Mouse (Mus musculus): ENCODE measurements around the gene Ism2. TPM values are rescaled to one million over a fixed set of nuclear protein-coding genes. Genes with fewer than 3 reads are reported as not detected.

The Ism2 gene
- polyA plus RNA-seq, 1 experiment from 2014 or later = 1.0 TPM

- H3K9ac ChIP-seq (ENCODE audit: low read length) = peak overlapping the region; percentile 89; the same call in 1 of the 2 replicates
- H3K9me3 ChIP-seq (ENCODE audit: control insufficient read depth, low read length) = no peaks in the 10 kb centered on the region
- no peaks in the 10 kb centered on the region for H3K27me3 ChIP-seq (ENCODE audit: control insufficient read depth, insufficient read depth, low read length)
- peak overlapping the region; percentile 82 for H3K4me2 ChIP-seq (ENCODE audit: low read depth, low read length, severe bottlenecking)
- peaks cover 10% of the 10 kb centered on the region; the same call in 1 of the 2 replicates for H3K4me1 ChIP-seq (replicated peaks; ENCODE audit: control insufficient read depth, insufficient read depth, low read length)
- no peak for ATAC-seq (replicated peaks; ENCODE audit: low FRiP score)
- no peak overlapping the region for H3K27ac ChIP-seq (ENCODE audit: low read depth, low read length)
- DNase-seq (ENCODE audit: low spot score) = no peak
- peaks cover 5% of the 10 kb centered on the region; the same call in 1 of the 2 replicates for H3K36me3 ChIP-seq (ENCODE audit: control insufficient read depth, insufficient read depth, low read length)
- 31% methylated on average over 4 of the region's 4 CpGs for WGBS
- peak overlapping the region; percentile 81 for H3K4me3 ChIP-seq (ENCODE audit: low read depth, low read length)
Measured at GRCm38 (mm10) chr12:87267682-87268081, 31.8 kb downstream of the Ism2 start.

- no peak for DNase-seq (ENCODE audit: low spot score)
- H3K27me3 ChIP-seq (ENCODE audit: control insufficient read depth, insufficient read depth, low read length) = no peaks in the 10 kb centered on the region
- peak; percentile 68 for ATAC-seq (replicated peaks; ENCODE audit: low FRiP score)
- peak overlapping the region; percentile 81 for H3K4me3 ChIP-seq (ENCODE audit: low read depth, low read length)
- H3K9ac ChIP-seq (ENCODE audit: low read length) = peak overlapping the region; percentile 89
- under 1% methylated on average over 31 of the region's 31 CpGs for WGBS
- H3K4me1 ChIP-seq (replicated peaks; ENCODE audit: control insufficient read depth, insufficient read depth, low read length) = peaks cover 10% of the 10 kb centered on the region; the same call in 1 of the 2 replicates
- H3K9me3 ChIP-seq (ENCODE audit: control insufficient read depth, low read length) = no peaks in the 10 kb centered on the region
- H3K27ac ChIP-seq (ENCODE audit: low read depth, low read length) = peak overlapping the region; percentile 55
- peak overlapping the region; percentile 82 for H3K4me2 ChIP-seq (ENCODE audit: low read depth, low read length, severe bottlenecking)
- peaks cover 3% of the 10 kb centered on the region; the same call in 1 of the 2 replicates for H3K36me3 ChIP-seq (ENCODE audit: control insufficient read depth, insufficient read depth, low read length)
Measured at GRCm38 (mm10) chr12:87266827-87267603, 32.5 kb downstream of the Ism2 start.

GRCm38 (mm10) chr12:87266108-87266826 is 33.2 kb downstream of the Ism2 start, which contains the start of the genes Vipas39 and Ahsa1:
Gene Vipas39, minus strand, starts transcription at chr12:87266256.
Gene Ahsa1, plus strand, starts transcription at chr12:87266479.
- no peaks in the 10 kb centered on the region for H3K9me3 ChIP-seq (ENCODE audit: control insufficient read depth, low read length)
- ATAC-seq (replicated peaks; ENCODE audit: low FRiP score) = peak; percentile 96
- under 1% methylated on average over 31 of the region's 31 CpGs for WGBS
- no peaks in the 10 kb centered on the region for H3K27me3 ChIP-seq (ENCODE audit: control insufficient read depth, insufficient read depth, low read length)
- peaks cover 10% of the 10 kb centered on the region; the same call in 1 of the 2 replicates for H3K4me1 ChIP-seq (replicated peaks; ENCODE audit: control insufficient read depth, insufficient read depth, low read length)
- peak; percentile 89 for DNase-seq (ENCODE audit: low spot score)
- H3K27ac ChIP-seq (ENCODE audit: low read depth, low read length) = peak within 1 kb of the TSS; percentile 55
- peak within 1 kb of the TSS; percentile 81 for H3K4me3 ChIP-seq (ENCODE audit: low read depth, low read length)
- H3K9ac ChIP-seq (ENCODE audit: low read length) = peak within 1 kb of the TSS; percentile 89
- peak within 1 kb of the TSS; percentile 82 for H3K4me2 ChIP-seq (ENCODE audit: low read depth, low read length, severe bottlenecking)
- H3K36me3 ChIP-seq (ENCODE audit: control insufficient read depth, insufficient read depth, low read length) = peaks cover 3% of the 10 kb centered on the region; the same call in 1 of the 2 replicates

GRCm38 (mm10) chr12:87265444-87265843 is 34.1 kb downstream of the Ism2 start:
- Histone ChIP-seq H3K27ac (ENCODE audit: low read depth, low read length) (no peak overlapping the region), H3K4me2 (ENCODE audit: low read depth, low read length, severe bottlenecking) (peak overlapping the region; percentile 77), H3K36me3 (ENCODE audit: control insufficient read depth, insufficient read depth, low read length) (peaks cover 5% of the 10 kb centered on the region; the same call in 1 of the 2 replicates), H3K9ac (ENCODE audit: low read length) (peak overlapping the region; percentile 89), H3K27me3 (ENCODE audit: control insufficient read depth, insufficient read depth, low read length) (no peaks in the 10 kb centered on the region), H3K4me3 (ENCODE audit: low read depth, low read length) (peak overlapping the region; percentile 81), H3K4me1 (replicated peaks; ENCODE audit: control insufficient read depth, insufficient read depth, low read length) (peaks cover 10% of the 10 kb centered on the region; the same call in 1 of the 2 replicates), H3K9me3 (ENCODE audit: control insufficient read depth, low read length) (no peaks in the 10 kb centered on the region)
- DNase-seq (ENCODE audit: low spot score) = no peak
- whole genome bisulfite sequencing = 26% methylated on average over 11 of the region's 11 CpGs
- ATAC-seq (replicated peaks; ENCODE audit: low FRiP score) = no peak

GRCm38 (mm10) chr12:87260562-87260961 is 38.9 kb downstream of the Ism2 start:
- DNase-seq (ENCODE audit: low spot score) (no peak), ATAC-seq (replicated peaks; ENCODE audit: low FRiP score) (no peak)
- no peak overlapping the region for H3K4me2 ChIP-seq (ENCODE audit: low read depth, low read length, severe bottlenecking)
- H3K4me1 ChIP-seq (replicated peaks; ENCODE audit: control insufficient read depth, insufficient read depth, low read length) = 0 out of 2 replicates have a peak, but pooled peaks cover 4% of the 10 kb centered on the region
- peaks cover 8% of the 10 kb centered on the region for H3K36me3 ChIP-seq (ENCODE audit: control insufficient read depth, insufficient read depth, low read length)
- 99% methylated on average over 8 of the region's 8 CpGs for WGBS
- no peak overlapping the region for H3K4me3 ChIP-seq (ENCODE audit: low read depth, low read length)
- H3K27ac ChIP-seq (ENCODE audit: low read depth, low read length) = no peak overlapping the region
- H3K9ac ChIP-seq (ENCODE audit: low read length) = no peak overlapping the region
- H3K9me3 ChIP-seq (ENCODE audit: control insufficient read depth, low read length) = no peaks in the 10 kb centered on the region
- H3K27me3 ChIP-seq (ENCODE audit: control insufficient read depth, insufficient read depth, low read length) = no peaks in the 10 kb centered on the region

DNA sequence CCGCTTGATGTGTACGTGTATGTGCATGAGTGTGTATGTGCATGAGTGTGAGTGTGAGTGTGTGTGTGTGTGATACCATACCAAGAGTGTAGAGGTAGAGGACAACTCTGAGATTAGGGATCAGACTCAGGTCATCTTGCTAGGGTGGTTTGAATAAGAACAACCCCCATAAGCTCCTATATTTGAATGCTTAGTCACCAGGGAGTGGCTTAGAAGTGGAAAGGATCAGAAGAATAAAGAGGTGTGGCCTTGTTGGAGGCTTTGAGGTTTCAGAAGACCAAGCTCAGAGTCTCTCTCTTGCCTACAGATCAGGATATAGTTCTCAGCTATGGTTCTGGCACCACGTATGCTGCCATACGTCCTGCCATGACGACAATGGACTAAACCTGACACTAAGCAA is 42.9 kb downstream of the Ism2 start:
- Histone ChIP-seq H3K27ac (ENCODE audit: low read depth, low read length) (no peak overlapping the region), H3K27me3 (ENCODE audit: control insufficient read depth, insufficient read depth, low read length) (no peaks in the 10 kb centered on the region), H3K4me1 (replicated peaks; ENCODE audit: control insufficient read depth, insufficient read depth, low read length) (no peaks in the 10 kb centered on the region), H3K4me2 (ENCODE audit: low read depth, low read length, severe bottlenecking) (no peak overlapping the region), H3K4me3 (ENCODE audit: low read depth, low read length) (no peak overlapping the region), H3K9ac (ENCODE audit: low read length) (no peak overlapping the region), H3K9me3 (ENCODE audit: control insufficient read depth, low read length) (no peaks in the 10 kb centered on the region), H3K36me3 (ENCODE audit: control insufficient read depth, insufficient read depth, low read length) (peaks cover 15% of the 10 kb centered on the region)
- DNase-seq (ENCODE audit: low spot score) = no peak
- 92% methylated on average over 5 of the region's 5 CpGs for WGBS
- ATAC-seq (replicated peaks; ENCODE audit: low FRiP score) = no peak

GRCm38 (mm10) chr12:87253878-87254277 is 45.6 kb downstream of the Ism2 start:
- Histone ChIP-seq H3K4me3 (ENCODE audit: low read depth, low read length) (no peak overlapping the region), H3K27me3 (ENCODE audit: control insufficient read depth, insufficient read depth, low read length) (no peaks in the 10 kb centered on the region), H3K4me1 (replicated peaks; ENCODE audit: control insufficient read depth, insufficient read depth, low read length) (no peaks in the 10 kb centered on the region), H3K36me3 (ENCODE audit: control insufficient read depth, insufficient read depth, low read length) (peaks cover 10% of the 10 kb centered on the region), H3K27ac (ENCODE audit: low read depth, low read length) (no peak overlapping the region), H3K9ac (ENCODE audit: low read length) (no peak overlapping the region), H3K4me2 (ENCODE audit: low read depth, low read length, severe bottlenecking) (no peak overlapping the region), H3K9me3 (ENCODE audit: control insufficient read depth, low read length) (no peaks in the 10 kb centered on the region)
- ATAC-seq (replicated peaks; ENCODE audit: low FRiP score) = no peak
- DNase-seq (ENCODE audit: low spot score) = no peak
- 94% methylated on average over 6 of the region's 6 CpGs for WGBS

DNA sequence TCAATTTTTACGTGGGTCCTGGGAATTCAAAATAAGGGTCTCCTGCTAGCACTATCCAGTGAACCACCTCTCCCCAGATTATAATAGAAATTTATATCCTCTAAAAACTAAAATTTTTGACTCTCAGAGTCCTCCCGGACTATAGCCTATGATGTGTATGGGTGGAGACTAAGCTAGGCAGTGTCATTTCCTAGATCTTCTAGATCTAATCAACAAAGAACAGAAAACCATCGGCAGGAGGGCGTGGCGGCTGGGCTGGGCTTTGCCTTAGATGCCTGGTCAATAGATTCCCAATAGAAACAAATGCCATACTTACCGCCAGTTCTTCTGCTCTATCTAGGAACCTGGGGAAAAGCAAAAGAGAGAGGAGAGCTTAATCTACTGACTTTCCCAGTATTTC is 49.3 kb downstream of the Ism2 start:
- Histone ChIP-seq H3K27ac (ENCODE audit: low read depth, low read length) (no peak overlapping the region), H3K27me3 (ENCODE audit: control insufficient read depth, insufficient read depth, low read length) (no peaks in the 10 kb centered on the region), H3K4me1 (replicated peaks; ENCODE audit: control insufficient read depth, insufficient read depth, low read length) (no peaks in the 10 kb centered on the region), H3K36me3 (ENCODE audit: control insufficient read depth, insufficient read depth, low read length) (peaks cover 8% of the 10 kb centered on the region; the same call in 1 of the 2 replicates), H3K9me3 (ENCODE audit: control insufficient read depth, low read length) (no peaks in the 10 kb centered on the region), H3K4me2 (ENCODE audit: low read depth, low read length, severe bottlenecking) (no peak overlapping the region), H3K9ac (ENCODE audit: low read length) (no peak overlapping the region), H3K4me3 (ENCODE audit: low read depth, low read length) (no peak overlapping the region)
- WGBS = 92% methylated on average over 6 of the region's 6 CpGs
- no peak for ATAC-seq (replicated peaks; ENCODE audit: low FRiP score)
- DNase-seq (ENCODE audit: low spot score) = no peak

Data from forebrain, embryonic 11.5 days (tissue).